Mouse (Mus musculus) forebrain, embryonic 16.5 days (tissue): ENCODE measurements at regions not wholly inside any gene's neighbourhood (a gene's known extent, or its start where the extent isn't known, plus 50 kb on each side); places are given as distances from the start of the nearest gene placed in this dataset.

ENCODE experiments used
- ATAC-seq: fragments of 200-750 bp; cut with Nextera tagmentation; 2 replicates; pipeline ENCODE4 v1.8.0; 2017; ENCODE audit warnings: mild to moderate bottlenecking, moderate library complexity
- H3K27ac ChIP-seq: fragments of 300-500 bp; sonication (generic); 2 replicates; pipeline ENCODE4 v1.5.1; 2014; ENCODE audit warnings: low read length, control low read depth
- H3K27me3 ChIP-seq: fragments of 300-500 bp; sonication (generic); replicated peaks from 2 replicates; pipeline ENCODE4 v1.6.1; 2014; ENCODE audit warnings: low read length; ENCODE audit not compliant: control insufficient read depth, insufficient read depth
- H3K36me3 ChIP-seq: fragments of 300-500 bp; sonication (generic); 2 replicates; pipeline ENCODE4 v1.6.1; 2014; ENCODE audit not compliant: control insufficient read depth, insufficient read depth
- H3K4me1 ChIP-seq: fragments of 300-500 bp; sonication (generic); replicated peaks from 2 replicates; pipeline ENCODE4 v1.6.1; 2014; ENCODE audit warnings: low read length; ENCODE audit not compliant: control insufficient read depth, insufficient read depth
- H3K4me2 ChIP-seq: fragments of 300-500 bp; sonication (generic); 2 replicates; pipeline ENCODE4 v1.6.1; 2014; ENCODE audit warnings: mild to moderate bottlenecking, low read length, control low read depth
- H3K4me3 ChIP-seq: fragments of 300-500 bp; sonication (generic); replicated peaks from 2 replicates; pipeline ENCODE4 v1.5.1; 2014; ENCODE audit warnings: mild to moderate bottlenecking, low read length, control low read depth
- H3K9ac ChIP-seq: fragments of 300-500 bp; sonication (generic); replicated peaks from 2 replicates; pipeline ENCODE4 v1.6.1; 2014; ENCODE audit warnings: low read depth, low read length, control low read depth
- H3K9me3 ChIP-seq: fragments of 300-500 bp; sonication (generic); 2 replicates; pipeline ENCODE4 v1.6.1; 2016; ENCODE audit warnings: low read length; ENCODE audit not compliant: control insufficient read depth
- WGBS: fragments of 180-500 bp; shearing (Covaris S2); extraction: QIAGEN DNeasy Blood & Tissue Kit; methylation state at CpG from one replicate; pipeline ENCODE4 v1.1.7; 2014; 5-methylcytosine and 5-hydroxymethylcytosine counted together

- no peaks in the 10 kb centered on the region for H3K4me1 ChIP-seq
- H3K4me2 ChIP-seq: no peak overlapping the region
- no peak for ATAC-seq
- no peak overlapping the region for H3K4me3 ChIP-seq
- WGBS: 65% methylated on average over 3 of the region's 3 CpGs
- H3K9ac ChIP-seq: no peak overlapping the region
- H3K9me3 ChIP-seq: no peaks in the 10 kb centered on the region
- no peak overlapping the region for H3K27ac ChIP-seq
- H3K27me3 ChIP-seq: no peaks in the 10 kb centered on the region; the same call in 1 of the 2 replicates
- H3K36me3 ChIP-seq: no peaks in the 10 kb centered on the region
Observed at GRCm38 (mm10) chr4:55284722-55285225, 65.1 kb upstream of the Rad23b start.

- H3K4me1 ChIP-seq: no peaks in the 10 kb centered on the region
- H3K27me3 ChIP-seq: no peaks in the 10 kb centered on the region; the same call in 1 of the 2 replicates
- H3K4me2 ChIP-seq: no peak overlapping the region
- no peak for ATAC-seq
- H3K36me3 ChIP-seq: no peaks in the 10 kb centered on the region
- H3K9me3 ChIP-seq: no peaks in the 10 kb centered on the region
- no peak overlapping the region for H3K27ac ChIP-seq
- WGBS: 33% methylated on average over 5 of the region's 5 CpGs
- no peak overlapping the region for H3K4me3 ChIP-seq
- no peak overlapping the region for H3K9ac ChIP-seq
Observed at GRCm38 (mm10) chr4:55285641-55286040, 64.2 kb upstream of the Rad23b start.

GRCm38 (mm10) chr4:55288456-55288855 lies 61.4 kb upstream of the Rad23b start:
- no peak for ATAC-seq
- Histone ChIP-seq H3K27me3 (no peaks in the 10 kb centered on the region), H3K9me3 (no peaks in the 10 kb centered on the region), H3K36me3 (no peaks in the 10 kb centered on the region), H3K9ac (no peak overlapping the region), H3K4me3 (no peak overlapping the region), H3K4me2 (no peak overlapping the region), H3K27ac (no peak overlapping the region), H3K4me1 (peaks cover 8% of the 10 kb centered on the region)
- WGBS: 41% methylated on average over 6 of the region's 6 CpGs

DNA sequence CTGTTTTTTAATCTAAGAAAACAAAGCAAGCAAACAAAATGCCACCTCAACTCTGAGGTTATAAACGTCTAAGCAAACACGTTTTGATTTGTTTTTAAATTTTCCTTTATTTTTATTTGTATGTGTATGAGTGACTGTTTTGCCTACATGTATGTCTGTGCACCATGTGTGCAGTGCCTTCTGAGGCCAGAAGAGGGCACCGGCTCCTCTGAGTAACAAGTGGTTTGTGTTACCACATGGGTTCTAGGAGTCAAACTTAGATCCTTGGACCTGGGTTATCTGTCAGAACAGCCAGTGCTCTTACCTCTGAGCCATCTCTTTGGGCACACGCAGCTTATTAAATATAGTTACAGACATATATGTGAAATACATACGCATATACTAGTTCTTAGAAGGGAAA lies 57.6 kb upstream of the Rad23b start:
- Histone ChIP-seq H3K36me3 (no peaks in the 10 kb centered on the region), H3K4me3 (no peak overlapping the region), H3K9me3 (no peaks in the 10 kb centered on the region), H3K4me1 (peaks cover 20% of the 10 kb centered on the region), H3K9ac (no peak overlapping the region), H3K4me2 (no peak overlapping the region), H3K27me3 (no peaks in the 10 kb centered on the region), H3K27ac (no peak overlapping the region)
- 91% methylated on average over 5 of the region's 5 CpGs for WGBS
- no peak for ATAC-seq

DNA sequence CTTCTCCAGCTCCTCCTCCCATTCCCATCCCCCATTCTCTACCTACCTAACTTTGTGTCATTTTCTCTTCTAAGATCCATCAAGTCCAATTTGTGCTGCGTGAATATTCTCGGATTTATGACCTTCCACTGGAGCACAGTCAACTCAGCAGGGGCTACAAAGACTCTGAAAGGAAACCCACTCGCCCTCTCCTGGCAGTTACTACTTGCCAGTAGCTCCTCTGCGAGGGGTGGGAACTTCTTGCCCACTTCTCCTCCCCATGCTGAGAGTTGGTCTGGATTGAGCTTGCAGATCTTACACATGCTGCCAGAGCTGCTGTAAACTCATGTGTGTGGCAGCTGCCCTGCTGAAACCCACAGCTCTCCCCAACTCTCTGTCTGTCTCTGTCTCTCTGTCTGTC lies 57.1 kb upstream of the Rad23b start:
- H3K4me2 ChIP-seq: no peak overlapping the region
- WGBS: 16% methylated on average over 4 of the region's 4 CpGs

DNA sequence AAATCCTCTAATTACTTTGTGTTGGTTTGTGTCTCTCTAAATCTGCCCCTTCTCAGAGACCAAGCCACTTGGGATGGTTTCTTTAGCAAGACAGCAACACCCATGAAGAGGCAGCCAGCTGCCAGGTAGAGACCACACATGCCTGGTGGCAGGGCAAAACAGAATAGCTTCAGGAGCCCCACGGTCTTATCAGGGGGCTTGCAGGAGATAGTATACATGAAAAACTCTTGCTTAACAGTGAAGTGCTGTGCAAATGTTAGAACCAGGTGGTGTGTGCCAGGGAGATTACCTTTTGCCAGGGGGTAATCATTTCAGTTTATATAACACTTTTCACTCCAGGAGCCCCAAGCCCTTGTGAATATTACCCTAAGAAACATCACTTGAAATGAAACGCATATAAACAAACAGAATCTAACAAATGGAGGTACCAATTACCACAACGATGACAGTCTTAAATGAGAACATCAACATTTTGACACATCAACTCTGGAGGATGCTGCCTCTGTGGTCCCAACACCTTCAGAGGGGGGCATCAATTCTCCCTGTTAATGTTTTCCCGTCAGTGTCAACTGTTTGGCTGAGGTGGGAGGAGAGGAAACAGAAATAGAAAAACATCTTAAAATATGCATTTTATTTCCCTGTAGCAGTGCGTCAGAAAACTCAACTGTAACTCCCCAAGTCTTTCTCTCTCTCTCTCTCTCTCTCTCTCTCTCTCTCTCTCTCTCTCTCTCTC lies 56.3 kb upstream of the Rad23b start:
- peaks cover 20% of the 10 kb centered on the region for H3K4me1 ChIP-seq
- H3K4me2 ChIP-seq: peak overlapping the region; percentile 66
- peak overlapping the region; percentile 62 for H3K27ac ChIP-seq
- no peak overlapping the region for H3K9ac ChIP-seq
- ATAC-seq: peak; percentile 36
- H3K36me3 ChIP-seq: no peaks in the 10 kb centered on the region
- no peaks in the 10 kb centered on the region for H3K9me3 ChIP-seq
- WGBS: 5% methylated on average over 5 of the region's 5 CpGs
- H3K4me3 ChIP-seq: no peak overlapping the region
- H3K27me3 ChIP-seq: no peaks in the 10 kb centered on the region

More for the DNA sequence above, 57.1 kb upstream of the Rad23b start:
- H3K4me1 ChIP-seq: peaks cover 20% of the 10 kb centered on the region
- no peaks in the 10 kb centered on the region for H3K36me3 ChIP-seq
- H3K9ac ChIP-seq: no peak overlapping the region
- H3K27me3 ChIP-seq: no peaks in the 10 kb centered on the region
- no peak overlapping the region for H3K4me3 ChIP-seq
- H3K9me3 ChIP-seq: no peaks in the 10 kb centered on the region
- no peak overlapping the region for H3K27ac ChIP-seq
- no peak for ATAC-seq

- no peaks in the 10 kb centered on the region for H3K36me3 ChIP-seq
- H3K4me2 ChIP-seq: peak overlapping the region; percentile 66
- WGBS: under 1% methylated on average over 14 of the region's 14 CpGs
- no peaks in the 10 kb centered on the region for H3K9me3 ChIP-seq
- H3K9ac ChIP-seq: peak overlapping the region; percentile 64
- ATAC-seq: peak; percentile 94
- H3K4me1 ChIP-seq: peaks cover 20% of the 10 kb centered on the region
- H3K27ac ChIP-seq: peak overlapping the region; percentile 85
- H3K27me3 ChIP-seq: no peaks in the 10 kb centered on the region
- H3K4me3 ChIP-seq: peak overlapping the region; percentile 47
Observed at GRCm38 (mm10) chr4:55294255-55294687, 55.6 kb upstream of the Rad23b start.

- no peak overlapping the region for H3K4me2 ChIP-seq
- no peaks in the 10 kb centered on the region for H3K27me3 ChIP-seq
- H3K9ac ChIP-seq: no peak overlapping the region
- H3K4me1 ChIP-seq: peaks cover 18% of the 10 kb centered on the region
- no peak overlapping the region for H3K27ac ChIP-seq
- 96% methylated on average over 3 of the region's 3 CpGs for WGBS
- no peak overlapping the region for H3K4me3 ChIP-seq
- H3K36me3 ChIP-seq: no peaks in the 10 kb centered on the region
- no peak for ATAC-seq
- H3K9me3 ChIP-seq: no peaks in the 10 kb centered on the region
Observed at GRCm38 (mm10) chr4:55297841-55298240, 52.0 kb upstream of the Rad23b start.
